Mouse (Mus musculus) lung, postnatal 0 days (tissue): ENCODE measurements around the gene Hcn1. TPM values are rescaled to one million over a fixed set of nuclear protein-coding genes. Genes with fewer than 3 reads are reported as not detected.

ENCODE experiments used
- ATAC-seq: fragments of 200-750 bp; cut with Nextera tagmentation; 2 replicates; pipeline ENCODE4 v1.8.0; 2017; ENCODE audit warnings: moderate library complexity
- DNase-seq: peaks from one replicate; pipeline ENCODE4 v3.0.0-alpha.2; 2016; ENCODE audit warnings: low spot score
- H3K27ac ChIP-seq: fragments of 300-500 bp; sonication (generic); 2 replicates; pipeline ENCODE4 v1.5.1; 2014; ENCODE audit warnings: antibody characterized with exemption, mild to moderate bottlenecking, low read length, mixed read lengths
- H3K27me3 ChIP-seq: fragments of 300-500 bp; sonication (generic); replicated peaks from 2 replicates; pipeline ENCODE4 v1.6.1; 2014; ENCODE audit warnings: low read length, mixed read lengths; ENCODE audit not compliant: insufficient read depth
- H3K36me3 ChIP-seq: fragments of 300-500 bp; sonication (generic); 2 replicates; pipeline ENCODE4 v1.6.1; 2014; ENCODE audit warnings: low read length, mixed read lengths; ENCODE audit not compliant: insufficient read depth
- H3K4me1 ChIP-seq: fragments of 300-500 bp; sonication (generic); 2 replicates; pipeline ENCODE4 v1.6.1; 2014; ENCODE audit warnings: antibody characterized with exemption, low read depth, low read length, mixed read lengths; ENCODE audit not compliant: insufficient read depth
- H3K4me2 ChIP-seq: fragments of 300-500 bp; sonication (generic); replicated peaks from 2 replicates; pipeline ENCODE4 v1.6.1; 2014; ENCODE audit warnings: low read depth, mild to moderate bottlenecking, low read length, moderate library complexity, mixed read lengths
- H3K4me3 ChIP-seq: fragments of 300-500 bp; sonication (generic); 2 replicates; pipeline ENCODE4 v1.5.1; 2014; ENCODE audit warnings: low read depth, low read length
- H3K9ac ChIP-seq: fragments of 300-500 bp; sonication (generic); replicated peaks from 2 replicates; pipeline ENCODE4 v1.6.1; 2014; ENCODE audit warnings: low read depth, mild to moderate bottlenecking
- H3K9me3 ChIP-seq: fragments of 300-500 bp; sonication (generic); 2 replicates; pipeline ENCODE4 v1.6.1; 2016; ENCODE audit warnings: low read length, mixed read lengths
- CTCF ChIP-seq: IDR thresholded peaks from 2 replicates; pipeline ENCODE4 v1.5.1; 2016; ENCODE audit warnings: antibody characterized with exemption, mild to moderate bottlenecking
- EP300 ChIP-seq: IDR thresholded peaks from 2 replicates; pipeline ENCODE4 v1.6.1; 2016; ENCODE audit warnings: antibody characterized with exemption, mild to moderate bottlenecking, control low read depth
- WGBS: fragments of 180-500 bp; shearing (Covaris S2); extraction: QIAGEN DNeasy Blood & Tissue Kit; methylation state at CpG from one replicate; pipeline ENCODE4 v1.1.7; 2014; 5-methylcytosine and 5-hydroxymethylcytosine counted together
- polyA plus RNA-seq: library from polyadenylated mRNA; unstranded; fragments of >200 nt; fragmentation: Nextera tagmentation; extraction: Ambion mirVana; gene quantifications from 2 replicates; pipeline ENCODE4 v1.2.1, GENCODE M21; 2015

Hcn1 gene
- polyA plus RNA-seq, 1 experiment from 2014 or later: 0.07 TPM

- TF ChIP-seq EP300 (no peak), CTCF (no peak)
- Histone ChIP-seq H3K27ac (no peak overlapping the region), H3K4me3 (peak overlapping the region; percentile 32), H3K9ac (no peak overlapping the region), H3K4me2 (peak overlapping the region; percentile 73), H3K27me3 (peaks cover 14% of the 10 kb centered on the region), H3K4me1 (peaks cover 3% of the 10 kb centered on the region; the same call in 1 of the 2 replicates), H3K36me3 (no peaks in the 10 kb centered on the region), H3K9me3 (no peaks in the 10 kb centered on the region)
- 1% methylated on average over 55 of the region's 62 CpGs for WGBS
- DNase-seq (no peak), ATAC-seq (peak; percentile 36)
Measured at GRCm38 (mm10) chr13:117602617-117603358, 668 bp downstream of the Hcn1 start.

GRCm38 (mm10) chr13:117603421-117603820 is 1.3 kb downstream of the Hcn1 start:
- Histone ChIP-seq H3K4me1 (peaks cover 3% of the 10 kb centered on the region; the same call in 1 of the 2 replicates), H3K9ac (no peak overlapping the region), H3K4me2 (no peak overlapping the region), H3K27me3 (peaks cover 14% of the 10 kb centered on the region), H3K4me3 (no peak overlapping the region), H3K36me3 (no peaks in the 10 kb centered on the region), H3K9me3 (no peaks in the 10 kb centered on the region), H3K27ac (no peak overlapping the region)
- no peak for TF ChIP-seq EP300
- TF ChIP-seq CTCF: no peak
- no peak for ATAC-seq
- 16% methylated on average over 11 of the region's 11 CpGs for WGBS
- no peak for DNase-seq

- Histone ChIP-seq H3K9ac (no peak overlapping the region), H3K27ac (no peak overlapping the region), H3K36me3 (no peaks in the 10 kb centered on the region), H3K4me3 (no peak overlapping the region), H3K27me3 (peaks cover 14% of the 10 kb centered on the region), H3K4me2 (no peak overlapping the region), H3K4me1 (peaks cover 3% of the 10 kb centered on the region; the same call in 1 of the 2 replicates), H3K9me3 (no peaks in the 10 kb centered on the region)
- peak; percentile 71 for DNase-seq
- 18% methylated on average over 7 of the region's 7 CpGs for WGBS
- no peak for ATAC-seq
- TF ChIP-seq EP300: no peak
- TF ChIP-seq CTCF: no peak
Measured at GRCm38 (mm10) chr13:117604073-117604472, 2.0 kb downstream of the Hcn1 start.

GRCm38 (mm10) chr13:117604971-117605750 is 3.0 kb downstream of the Hcn1 start:
- ATAC-seq (no peak), DNase-seq (no peak)
- Histone ChIP-seq H3K27me3 (peaks cover 14% of the 10 kb centered on the region), H3K36me3 (no peaks in the 10 kb centered on the region), H3K9ac (no peak overlapping the region), H3K4me3 (no peak overlapping the region), H3K9me3 (no peaks in the 10 kb centered on the region), H3K27ac (no peak overlapping the region), H3K4me2 (no peak overlapping the region), H3K4me1 (peaks cover 3% of the 10 kb centered on the region; the same call in 1 of the 2 replicates)
- TF ChIP-seq EP300 (no peak), CTCF (no peak)
- 73% methylated on average over 5 of the region's 5 CpGs for WGBS

- TF ChIP-seq EP300: no peak
- no peak for TF ChIP-seq CTCF
- no peak for ATAC-seq
- WGBS: 88% methylated on average over 2 of the region's 2 CpGs
Measured at GRCm38 (mm10) chr13:117611881-117612280, 9.8 kb downstream of the Hcn1 start.

GRCm38 (mm10) chr13:117619544-117619943 is 17.4 kb downstream of the Hcn1 start:
- H3K36me3 ChIP-seq: no peaks in the 10 kb centered on the region
- H3K4me2 ChIP-seq: no peak overlapping the region
- H3K27me3 ChIP-seq: no peaks in the 10 kb centered on the region
- H3K9me3 ChIP-seq: no peaks in the 10 kb centered on the region
- H3K4me3 ChIP-seq: no peak overlapping the region
- 79% methylated on average over 7 of the region's 7 CpGs for WGBS
- no peak overlapping the region for H3K9ac ChIP-seq
- DNase-seq (no peak), ATAC-seq (no peak)
- no peaks in the 10 kb centered on the region for H3K4me1 ChIP-seq
- TF ChIP-seq CTCF (no peak), EP300 (no peak)
- H3K27ac ChIP-seq: no peak overlapping the region

More at GRCm38 (mm10) chr13:117611881-117612280, 9.8 kb downstream of the Hcn1 start:
- Histone ChIP-seq H3K9ac (no peak overlapping the region), H3K27me3 (no peaks in the 10 kb centered on the region), H3K9me3 (no peaks in the 10 kb centered on the region), H3K27ac (no peak overlapping the region), H3K4me3 (no peak overlapping the region), H3K4me1 (no peaks in the 10 kb centered on the region), H3K4me2 (no peak overlapping the region), H3K36me3 (no peaks in the 10 kb centered on the region)
- no peak for DNase-seq
